Mouse (Mus musculus) embryonic facial prominence, embryonic 10.5 days (tissue): ENCODE measurements around the gene Bri3bp. TPM values are rescaled to one million over a fixed set of nuclear protein-coding genes. Genes with fewer than 3 reads are reported as not detected.

Experiments
- DNase-seq: peaks from one replicate; pipeline ENCODE4 v3.0.0-alpha.2; 2017; ENCODE audit warnings: low spot score
- H3K27ac ChIP-seq: fragments of 300-500 bp; sonication (generic); replicated peaks from 2 replicates; pipeline ENCODE4 v1.5.1; 2016; ENCODE audit warnings: mild to moderate bottlenecking
- H3K27me3 ChIP-seq: fragments of 300-500 bp; sonication (generic); replicated peaks from 2 replicates; pipeline ENCODE4 v1.6.1; 2016; ENCODE audit warnings: low read depth, mild to moderate bottlenecking; ENCODE audit not compliant: poor library complexity, severe bottlenecking
- H3K36me3 ChIP-seq: fragments of 300-500 bp; sonication (generic); replicated peaks from 2 replicates; pipeline ENCODE4 v1.6.1; 2016; ENCODE audit warnings: mild to moderate bottlenecking, moderate library complexity
- H3K4me1 ChIP-seq: fragments of 300-500 bp; sonication (generic); 2 replicates; pipeline ENCODE4 v1.6.1; 2016
- H3K4me3 ChIP-seq: fragments of 300-500 bp; sonication (generic); 2 replicates; pipeline ENCODE4 v1.5.1; 2016; ENCODE audit warnings: mild to moderate bottlenecking, moderate library complexity
- H3K9me3 ChIP-seq: fragments of 300-500 bp; sonication (generic); 2 replicates; pipeline ENCODE4 v1.6.1; 2016; ENCODE audit warnings: mild to moderate bottlenecking
- WGBS: fragments of 180-500 bp; shearing (Covaris S2); methylation state at CpG from one replicate; pipeline ENCODE4 v1.1.7; 2016; 5-methylcytosine and 5-hydroxymethylcytosine counted together
- microRNA-seq: library from miRNA; unstranded; fragments of <30 nt; microRNA quantifications from one replicate; pipeline ENCODE4, GENCODE M21; 2017
- polyA plus RNA-seq: library from polyadenylated mRNA; unstranded; fragments of >200 nt; fragmentation: Nextera tagmentation; extraction: Ambion mirVana; gene quantifications from 2 replicates; pipeline ENCODE4 v1.2.1, GENCODE M21; 2016

Bri3bp gene
- polyA plus RNA-seq, 1 experiment from 2014 or later = 50.9 TPM

DNA sequence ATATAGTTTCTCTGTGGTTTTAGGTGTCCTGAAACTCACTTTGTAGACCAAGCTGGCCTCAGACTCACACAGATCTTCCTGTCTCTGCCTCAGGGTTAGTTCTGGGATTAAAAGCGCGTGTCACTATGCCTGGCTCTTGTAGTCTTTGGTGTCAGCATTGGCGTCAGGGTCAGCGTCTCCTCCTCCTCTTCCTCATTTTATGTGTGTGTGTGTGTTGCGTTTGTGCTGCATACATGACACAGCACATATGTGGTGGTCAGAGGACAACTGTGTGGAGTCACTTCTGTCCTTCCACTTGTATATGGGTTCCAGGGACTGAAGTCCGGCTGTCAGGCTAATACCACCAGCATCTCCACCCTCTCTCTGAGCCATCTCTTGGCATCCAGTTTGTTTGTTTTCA is 60.1 kb downstream of the Bri3bp start:
- Histone ChIP-seq H3K9me3 (no peaks in the 10 kb centered on the region), H3K27me3 (no peaks in the 10 kb centered on the region), H3K36me3 (peaks cover 66% of the 10 kb centered on the region), H3K4me1 (peaks cover 7% of the 10 kb centered on the region; the same call in 1 of the 2 replicates), H3K27ac (no peak overlapping the region), H3K4me3 (no peak overlapping the region)
- DNase-seq = no peak
- 87% methylated on average over 6 of the region's 6 CpGs for WGBS

- H3K4me3 ChIP-seq = no peak overlapping the region
- 52% methylated on average over 3 of the region's 3 CpGs for WGBS
- no peaks in the 10 kb centered on the region for H3K27me3 ChIP-seq
- DNase-seq = no peak
- H3K27ac ChIP-seq = no peak overlapping the region
- no peaks in the 10 kb centered on the region for H3K9me3 ChIP-seq
- H3K4me1 ChIP-seq = peaks cover 7% of the 10 kb centered on the region; the same call in 1 of the 2 replicates
- peaks cover 71% of the 10 kb centered on the region for H3K36me3 ChIP-seq
Observed at GRCm38 (mm10) chr5:125502186-125502585, 60.8 kb downstream of the Bri3bp start.

- H3K4me3 ChIP-seq = no peak overlapping the region
- H3K27me3 ChIP-seq = no peaks in the 10 kb centered on the region
- no peak overlapping the region for H3K27ac ChIP-seq
- WGBS = 98% methylated on average over 6 of the region's 6 CpGs
- H3K36me3 ChIP-seq = peaks cover 83% of the 10 kb centered on the region
- DNase-seq = no peak
- no peaks in the 10 kb centered on the region for H3K9me3 ChIP-seq
- peaks cover 4% of the 10 kb centered on the region; the same call in 1 of the 2 replicates for H3K4me1 ChIP-seq
Observed at GRCm38 (mm10) chr5:125503628-125504027, 62.3 kb downstream of the Bri3bp start.

DNA sequence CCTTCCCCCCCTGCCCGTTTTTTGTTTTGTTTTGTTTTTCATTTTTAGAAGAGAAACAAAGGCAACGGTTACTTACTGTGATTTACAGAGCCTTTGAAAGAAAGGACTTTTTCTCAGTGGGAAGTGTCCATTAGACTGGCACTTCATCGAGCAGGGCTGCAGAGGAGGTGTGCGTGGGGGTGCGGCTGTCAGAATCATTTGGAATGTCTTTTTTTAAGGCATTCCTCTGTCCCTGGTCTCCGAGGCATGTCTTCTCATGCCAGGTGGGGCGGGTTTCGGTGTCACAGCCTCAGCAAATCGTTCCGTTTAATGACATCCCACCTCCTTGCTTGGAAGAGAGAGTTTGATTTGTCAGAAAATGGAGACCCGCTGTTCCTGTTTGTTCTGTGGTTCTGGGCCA is 63.3 kb downstream of the Bri3bp start:
- H3K27me3 ChIP-seq = no peaks in the 10 kb centered on the region
- 75% methylated on average over 11 of the region's 11 CpGs for WGBS
- no peak overlapping the region for H3K27ac ChIP-seq
- no peak overlapping the region for H3K4me3 ChIP-seq
- H3K36me3 ChIP-seq = peaks cover 86% of the 10 kb centered on the region
- peaks cover 4% of the 10 kb centered on the region; the same call in 1 of the 2 replicates for H3K4me1 ChIP-seq
- no peaks in the 10 kb centered on the region for H3K9me3 ChIP-seq
- no peak for DNase-seq

GRCm38 (mm10) chr5:125505968-125506367 is 64.6 kb downstream of the Bri3bp start:
- peaks cover 86% of the 10 kb centered on the region for H3K36me3 ChIP-seq

GRCm38 (mm10) chr5:125507582-125507981 is 66.2 kb downstream of the Bri3bp start:
- Histone ChIP-seq H3K4me3 (no peak overlapping the region), H3K27me3 (no peaks in the 10 kb centered on the region), H3K27ac (no peak overlapping the region), H3K4me1 (no peaks in the 10 kb centered on the region; the same call in 1 of the 2 replicates), H3K36me3 (peaks cover 92% of the 10 kb centered on the region), H3K9me3 (no peaks in the 10 kb centered on the region)
- DNase-seq = no peak
- 88% methylated on average over 9 of the region's 9 CpGs for WGBS

More at GRCm38 (mm10) chr5:125505968-125506367, 64.6 kb downstream of the Bri3bp start:
- no peak overlapping the region for H3K4me3 ChIP-seq
- DNase-seq = no peak
- H3K27ac ChIP-seq = no peak overlapping the region
- no peaks in the 10 kb centered on the region for H3K27me3 ChIP-seq
- peaks cover 4% of the 10 kb centered on the region; the same call in 1 of the 2 replicates for H3K4me1 ChIP-seq
- WGBS = 86% methylated on average over 15 of the region's 15 CpGs
- no peaks in the 10 kb centered on the region for H3K9me3 ChIP-seq

GRCm38 (mm10) chr5:125508006-125508405 is 66.6 kb downstream of the Bri3bp start:
- H3K9me3 ChIP-seq = no peaks in the 10 kb centered on the region
- no peaks in the 10 kb centered on the region for H3K27me3 ChIP-seq
- no peak for DNase-seq
- peaks cover 92% of the 10 kb centered on the region for H3K36me3 ChIP-seq
- no peak overlapping the region for H3K27ac ChIP-seq
- no peaks in the 10 kb centered on the region; the same call in 1 of the 2 replicates for H3K4me1 ChIP-seq
- 93% methylated on average over 10 of the region's 10 CpGs for WGBS
- H3K4me3 ChIP-seq = no peak overlapping the region

DNA sequence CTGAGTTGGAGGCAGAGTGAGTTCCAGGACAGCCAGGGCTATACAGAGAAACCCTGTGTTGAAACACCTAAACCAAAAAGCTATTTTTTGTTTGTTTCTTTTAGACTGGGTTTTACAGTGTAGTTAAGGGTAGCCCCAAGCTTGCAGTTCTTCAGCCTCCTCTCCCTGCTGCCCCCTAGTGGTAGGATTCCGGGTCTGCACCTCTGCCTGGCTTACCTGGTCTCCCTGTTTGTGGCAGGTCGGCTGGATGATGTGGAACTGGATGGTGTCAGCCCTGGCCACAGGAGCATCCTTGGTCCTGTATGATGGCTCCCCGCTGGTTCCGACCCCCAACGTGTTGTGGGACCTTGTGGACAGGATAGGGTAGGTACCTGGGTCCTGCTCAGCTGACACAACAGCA is 68.2 kb downstream of the Bri3bp start:
- Histone ChIP-seq H3K36me3 (peaks cover 92% of the 10 kb centered on the region), H3K4me1 (no peaks in the 10 kb centered on the region; the same call in 1 of the 2 replicates), H3K27me3 (no peaks in the 10 kb centered on the region), H3K9me3 (no peaks in the 10 kb centered on the region), H3K27ac (no peak overlapping the region), H3K4me3 (no peak overlapping the region)
- DNase-seq = peak; percentile 70
- WGBS = 44% methylated on average over 5 of the region's 5 CpGs

Small RNA genes lying within 50 kb of the gene (microRNA-seq; reads per million reads assigned to microRNA genes)
- not detected for gene Gm27551

Other genes with a start within 250 kb of the Bri3bp start
- gene Scarb1, start 100.5 kb upstream of the Bri3bp start, polyA plus RNA-seq = 43.2 and 47.3 TPM in 2 replicates
- gene Gm10382, start 52.2 kb upstream of the Bri3bp start, polyA plus RNA-seq = 0.53 and 0.60 TPM in 2 replicates
- 957 and 988 TPM in 2 replicates for gene Ubc, start 51.4 kb upstream of the Bri3bp start, polyA plus RNA-seq
- gene Dhx37, start 7.4 kb upstream of the Bri3bp start, polyA plus RNA-seq = 24.1 and 24.2 TPM in 2 replicates
- 51.2 and 60.1 TPM in 2 replicates for gene Aacs, start 34.2 kb downstream of the Bri3bp start, polyA plus RNA-seq
- gene Tmem132b, start 90.2 kb downstream of the Bri3bp start, polyA plus RNA-seq = 0.23 and 0.34 TPM in 2 replicates